Mouse (Mus musculus) liver, embryonic 13.5 days (tissue): Measurements from ENCODE around the gene Lgals1. TPM values are rescaled to one million over a fixed set of nuclear protein-coding genes. Genes with fewer than 3 reads are reported as not detected.
A peak's percentile ranks its signal among the peaks of the same experiment; 100 is the strongest.

Experiments used
- ATAC-seq: fragments of 200-750 bp; cut with Nextera tagmentation; 2 replicates; pipeline ENCODE4 v1.8.0; 2017; ENCODE audit warnings: low read depth, mild to moderate bottlenecking, moderate number of reproducible peaks, moderate library complexity
- DNase-seq: peaks from one replicate; pipeline ENCODE4 v3.0.0; 2022
- H3K27ac ChIP-seq: fragments of 300-500 bp; sonication (generic); 2 replicates; pipeline ENCODE4 v1.5.1; 2015; ENCODE audit warnings: moderate library complexity, mild to moderate bottlenecking, inconsistent platforms
- H3K27me3 ChIP-seq: fragments of 300-500 bp; sonication (generic); 2 replicates; pipeline ENCODE4 v1.6.1; 2015; ENCODE audit warnings: mild to moderate bottlenecking, inconsistent platforms
- H3K36me3 ChIP-seq: fragments of 300-500 bp; sonication (generic); 2 replicates; pipeline ENCODE4 v1.6.1; 2015; ENCODE audit warnings: mild to moderate bottlenecking, inconsistent platforms
- H3K4me1 ChIP-seq: fragments of 300-500 bp; sonication (generic); replicated peaks from 2 replicates; pipeline ENCODE4 v1.6.1; 2015; ENCODE audit warnings: inconsistent platforms
- H3K4me2 ChIP-seq: fragments of 300-500 bp; sonication (generic); 2 replicates; pipeline ENCODE4 v1.6.1; 2015; ENCODE audit warnings: inconsistent platforms, mild to moderate bottlenecking, moderate library complexity
- H3K4me3 ChIP-seq: fragments of 300-500 bp; sonication (generic); replicated peaks from 2 replicates; pipeline ENCODE4 v1.5.1; 2015; ENCODE audit warnings: mild to moderate bottlenecking, inconsistent platforms
- H3K9ac ChIP-seq: fragments of 300-500 bp; sonication (generic); 2 replicates; pipeline ENCODE4 v1.6.1; 2015; ENCODE audit warnings: mild to moderate bottlenecking, inconsistent platforms
- H3K9me3 ChIP-seq: fragments of 300-500 bp; sonication (generic); replicated peaks from 2 replicates; pipeline ENCODE4 v1.6.1; 2016; ENCODE audit warnings: inconsistent platforms
- WGBS: fragments of 180-500 bp; shearing (Covaris S2); methylation state at CpG from one replicate; pipeline ENCODE4 v1.1.7; 2015; ENCODE audit not compliant: insufficient replicate concordance; 5-methylcytosine and 5-hydroxymethylcytosine counted together
- polyA plus RNA-seq: library from polyadenylated mRNA; unstranded; fragments of >200 nt; fragmentation: Nextera tagmentation; extraction: Ambion mirVana; gene quantifications from 2 replicates; pipeline ENCODE4 v1.2.1, GENCODE M21; 2015

The Lgals1 gene
- polyA plus RNA-seq, 1 experiment from 2014 or later, result 710 TPM

GRCm38 (mm10) chr15:78927021-78927787 lies 679 bp downstream of the Lgals1 start:
- peak overlapping the region; percentile 99 for H3K27ac ChIP-seq
- peak overlapping the region; percentile 67 for H3K4me3 ChIP-seq
- H3K9ac ChIP-seq, result peak overlapping the region; percentile 78
- no peak for ATAC-seq
- no peak for DNase-seq
- peak overlapping the region; percentile 95 for H3K4me2 ChIP-seq
- no peaks in the 10 kb centered on the region for H3K27me3 ChIP-seq
- H3K9me3 ChIP-seq, result no peaks in the 10 kb centered on the region
- H3K36me3 ChIP-seq, result peaks cover 13% of the 10 kb centered on the region
- H3K4me1 ChIP-seq, result peaks cover 93% of the 10 kb centered on the region
- 8% methylated on average over 15 of the region's 15 CpGs for WGBS

- ATAC-seq, result peak; percentile 10; the same call in 1 of the 2 replicates
- H3K36me3 ChIP-seq, result peaks cover 13% of the 10 kb centered on the region
- H3K4me2 ChIP-seq, result peak overlapping the region; percentile 95
- peak overlapping the region; percentile 99 for H3K27ac ChIP-seq
- H3K4me1 ChIP-seq, result peaks cover 90% of the 10 kb centered on the region
- under 1% methylated on average over 25 of the region's 35 CpGs for WGBS
- peak overlapping the region; percentile 78 for H3K9ac ChIP-seq
- no peaks in the 10 kb centered on the region for H3K27me3 ChIP-seq
- H3K4me3 ChIP-seq, result peak overlapping the region; percentile 67
- peak; percentile 69 for DNase-seq
- H3K9me3 ChIP-seq, result no peaks in the 10 kb centered on the region
Measured at GRCm38 (mm10) chr15:78927788-78928457, 1.4 kb downstream of the Lgals1 start.

GRCm38 (mm10) chr15:78928539-78928938 lies 2.0 kb downstream of the Lgals1 start:
- Histone ChIP-seq H3K27ac (peak overlapping the region; percentile 99), H3K4me3 (peak overlapping the region; percentile 67), H3K4me2 (peak overlapping the region; percentile 95), H3K9me3 (no peaks in the 10 kb centered on the region), H3K36me3 (peaks cover 13% of the 10 kb centered on the region), H3K4me1 (peaks cover 90% of the 10 kb centered on the region), H3K27me3 (no peaks in the 10 kb centered on the region), H3K9ac (peak overlapping the region; percentile 78; the same call in 1 of the 2 replicates)
- ATAC-seq (no peak), DNase-seq (no peak)
- WGBS, result 46% methylated on average over 8 of the region's 8 CpGs

GRCm38 (mm10) chr15:78930192-78930706 lies 3.7 kb downstream of the Lgals1 start:
- Histone ChIP-seq H3K4me3 (no peak overlapping the region), H3K27me3 (no peaks in the 10 kb centered on the region), H3K4me2 (no peak overlapping the region), H3K36me3 (peaks cover 13% of the 10 kb centered on the region), H3K9ac (no peak overlapping the region), H3K4me1 (peaks cover 84% of the 10 kb centered on the region), H3K27ac (peak overlapping the region; percentile 66), H3K9me3 (no peaks in the 10 kb centered on the region)
- DNase-seq, result no peak
- no peak for ATAC-seq
- 83% methylated on average over 6 of the region's 6 CpGs for WGBS

GRCm38 (mm10) chr15:78930801-78931426 lies 4.4 kb downstream of the Lgals1 start:
- ATAC-seq, result no peak
- Histone ChIP-seq H3K9me3 (no peaks in the 10 kb centered on the region), H3K4me3 (no peak overlapping the region), H3K27ac (peak overlapping the region; percentile 66), H3K9ac (peak overlapping the region; percentile 22; the same call in 1 of the 2 replicates), H3K4me2 (no peak overlapping the region), H3K4me1 (peaks cover 84% of the 10 kb centered on the region), H3K27me3 (no peaks in the 10 kb centered on the region), H3K36me3 (peaks cover 13% of the 10 kb centered on the region)
- DNase-seq, result no peak
- 91% methylated on average over 7 of the region's 7 CpGs for WGBS

GRCm38 (mm10) chr15:78931577-78931976 lies 5.1 kb downstream of the Lgals1 start:
- Histone ChIP-seq H3K9ac (peak overlapping the region; percentile 22; the same call in 1 of the 2 replicates), H3K27ac (peak overlapping the region; percentile 66), H3K4me1 (peaks cover 84% of the 10 kb centered on the region), H3K27me3 (no peaks in the 10 kb centered on the region), H3K9me3 (no peaks in the 10 kb centered on the region), H3K4me3 (no peak overlapping the region), H3K4me2 (no peak overlapping the region), H3K36me3 (peaks cover 13% of the 10 kb centered on the region)
- peak; percentile 67 for DNase-seq
- peak; percentile 46 for ATAC-seq
- 8% methylated on average over 3 of the region's 3 CpGs for WGBS

- Histone ChIP-seq H3K4me2 (peak within 1 kb of the TSS; percentile 89), H3K27ac (peak within 1 kb of the TSS; percentile 83), H3K4me1 (peaks cover 70% of the 10 kb centered on the region), H3K27me3 (no peaks in the 10 kb centered on the region), H3K36me3 (peaks cover 38% of the 10 kb centered on the region), H3K4me3 (peak within 1 kb of the TSS; percentile 80), H3K9me3 (no peaks in the 10 kb centered on the region), H3K9ac (peak within 1 kb of the TSS; percentile 83)
- peak; percentile 76 for DNase-seq
- under 1% methylated on average over 42 of the region's 42 CpGs for WGBS
- ATAC-seq, result peak; percentile 79
Measured at GRCm38 (mm10) chr15:78934784-78935320, 8.3 kb downstream of the Lgals1 start, which contains the start of gene Nol12. TSS of gene Nol12 (plus strand) at chr15:78934933.

GRCm38 (mm10) chr15:78936403-78936802 lies 9.9 kb downstream of the Lgals1 start:
- H3K4me3 ChIP-seq, result peak overlapping the region; percentile 80
- H3K27me3 ChIP-seq, result no peaks in the 10 kb centered on the region
- WGBS, result 63% methylated on average over 12 of the region's 12 CpGs
- peaks cover 48% of the 10 kb centered on the region for H3K36me3 ChIP-seq
- H3K4me2 ChIP-seq, result peak overlapping the region; percentile 89
- DNase-seq (peak; percentile 44), ATAC-seq (peak; percentile 72)
- H3K27ac ChIP-seq, result peak overlapping the region; percentile 83
- H3K9me3 ChIP-seq, result no peaks in the 10 kb centered on the region
- peaks cover 56% of the 10 kb centered on the region for H3K4me1 ChIP-seq
- H3K9ac ChIP-seq, result peak overlapping the region; percentile 83

- no peak for ATAC-seq
- 88% methylated on average over 10 of the region's 10 CpGs for WGBS
- no peak for DNase-seq
- H3K9me3 ChIP-seq, result no peaks in the 10 kb centered on the region
- H3K27ac ChIP-seq, result peak overlapping the region; percentile 83
- H3K4me3 ChIP-seq, result no peak overlapping the region
- H3K36me3 ChIP-seq, result peaks cover 54% of the 10 kb centered on the region
- no peaks in the 10 kb centered on the region for H3K27me3 ChIP-seq
- H3K4me2 ChIP-seq, result peak overlapping the region; percentile 89
- H3K9ac ChIP-seq, result peak overlapping the region; percentile 83; the same call in 1 of the 2 replicates
- H3K4me1 ChIP-seq, result peaks cover 53% of the 10 kb centered on the region
Measured at GRCm38 (mm10) chr15:78937311-78937710, 10.8 kb downstream of the Lgals1 start.

GRCm38 (mm10) chr15:78937963-78938362 lies 11.4 kb downstream of the Lgals1 start:
- Histone ChIP-seq H3K36me3 (peaks cover 54% of the 10 kb centered on the region), H3K27me3 (no peaks in the 10 kb centered on the region), H3K27ac (no peak overlapping the region), H3K4me3 (no peak overlapping the region), H3K9me3 (no peaks in the 10 kb centered on the region), H3K4me2 (no peak overlapping the region), H3K4me1 (peaks cover 55% of the 10 kb centered on the region), H3K9ac (no peak overlapping the region)
- no peak for DNase-seq
- WGBS, result 82% methylated on average over 2 of the region's 2 CpGs
- ATAC-seq, result no peak

GRCm38 (mm10) chr15:78940325-78940724 lies 13.8 kb downstream of the Lgals1 start:
- Histone ChIP-seq H3K9ac (no peak overlapping the region), H3K27me3 (no peaks in the 10 kb centered on the region), H3K27ac (no peak overlapping the region), H3K9me3 (no peaks in the 10 kb centered on the region), H3K4me2 (no peak overlapping the region), H3K4me1 (peaks cover 40% of the 10 kb centered on the region), H3K4me3 (no peak overlapping the region), H3K36me3 (peaks cover 54% of the 10 kb centered on the region)
- ATAC-seq (no peak), DNase-seq (no peak)
- WGBS, result 90% methylated on average over 13 of the region's 13 CpGs
